Mouse (Mus musculus) lung, adult 18-20 months (tissue): Measurements from ENCODE around the gene Calcoco1.
"Not testable (repeated sequence)": the region's sequence is repeated elsewhere in the genome, so short reads cannot be mapped to it uniquely, and the experiment has no call there.

ENCODE experiments used
- DNase-seq, 2 experiments: peaks; one replicate each; pipeline ENCODE4 v3.0.0; 2022; ENCODE audit warnings: mixed read lengths in 2 of 2

The Calcoco1 gene

DNA sequence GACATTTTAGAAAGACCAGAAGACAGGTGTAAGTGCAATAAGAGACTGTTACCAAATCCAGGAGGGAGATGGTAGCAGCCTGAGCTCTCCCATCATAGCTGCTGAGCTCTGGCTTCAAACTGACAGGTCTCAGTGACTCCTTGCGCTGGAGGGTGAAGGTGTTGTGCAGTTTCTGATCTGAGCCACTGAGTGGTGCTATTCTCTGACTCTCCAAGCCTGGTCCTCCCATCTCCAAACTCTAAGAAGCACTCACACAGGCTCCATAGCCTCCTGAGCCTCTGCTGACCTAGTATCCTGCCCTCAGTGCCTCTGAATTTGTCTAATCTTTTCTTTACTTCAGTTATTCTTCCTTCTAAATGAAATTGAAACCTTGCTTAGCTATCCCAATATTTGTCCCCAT is 38.3 kb downstream of the Calcoco1 start:
- no peak for DNase-seq

DNA sequence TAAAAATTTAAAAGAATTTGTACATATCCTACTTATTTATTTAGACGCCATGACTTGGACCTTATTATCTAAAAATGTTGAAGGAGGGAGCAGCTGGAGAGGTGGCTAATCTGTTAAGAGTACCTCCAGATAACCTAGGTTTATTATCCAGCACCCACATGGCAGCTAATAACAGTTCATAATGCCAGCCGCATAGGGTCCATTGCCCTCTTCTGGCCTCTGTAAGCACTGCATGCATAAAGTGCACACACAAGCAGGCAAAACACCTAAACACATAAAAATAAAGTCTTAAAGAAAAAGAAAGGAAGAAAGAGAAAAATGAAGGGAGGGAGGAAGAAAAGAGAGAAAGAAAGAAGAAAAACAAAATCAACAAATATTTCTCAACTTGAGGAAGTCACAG is 45.6 kb downstream of the Calcoco1 start:
- DNase-seq: no peak

DNA sequence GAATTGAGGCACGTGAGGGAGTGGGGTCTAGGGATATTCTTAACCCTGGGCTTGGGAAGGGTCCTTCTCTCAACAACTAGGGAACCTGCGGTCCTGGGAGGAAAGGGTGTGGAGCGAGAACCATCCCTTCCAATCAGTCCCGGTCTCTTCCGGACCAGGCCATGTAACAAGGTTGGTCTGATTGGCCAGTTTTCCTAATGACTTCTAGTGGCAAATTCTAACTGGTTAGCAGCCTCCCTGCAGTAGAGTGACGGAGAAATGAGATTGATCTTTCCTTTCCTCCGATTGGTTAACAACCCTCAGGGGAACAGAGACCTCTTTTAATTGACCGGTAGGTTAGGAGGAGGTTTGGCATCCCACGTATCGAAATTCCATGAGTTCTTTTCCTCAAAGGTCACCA is 48.4 kb downstream of the Calcoco1 start:
- DNase-seq: peak; percentile 64 to 74

DNA sequence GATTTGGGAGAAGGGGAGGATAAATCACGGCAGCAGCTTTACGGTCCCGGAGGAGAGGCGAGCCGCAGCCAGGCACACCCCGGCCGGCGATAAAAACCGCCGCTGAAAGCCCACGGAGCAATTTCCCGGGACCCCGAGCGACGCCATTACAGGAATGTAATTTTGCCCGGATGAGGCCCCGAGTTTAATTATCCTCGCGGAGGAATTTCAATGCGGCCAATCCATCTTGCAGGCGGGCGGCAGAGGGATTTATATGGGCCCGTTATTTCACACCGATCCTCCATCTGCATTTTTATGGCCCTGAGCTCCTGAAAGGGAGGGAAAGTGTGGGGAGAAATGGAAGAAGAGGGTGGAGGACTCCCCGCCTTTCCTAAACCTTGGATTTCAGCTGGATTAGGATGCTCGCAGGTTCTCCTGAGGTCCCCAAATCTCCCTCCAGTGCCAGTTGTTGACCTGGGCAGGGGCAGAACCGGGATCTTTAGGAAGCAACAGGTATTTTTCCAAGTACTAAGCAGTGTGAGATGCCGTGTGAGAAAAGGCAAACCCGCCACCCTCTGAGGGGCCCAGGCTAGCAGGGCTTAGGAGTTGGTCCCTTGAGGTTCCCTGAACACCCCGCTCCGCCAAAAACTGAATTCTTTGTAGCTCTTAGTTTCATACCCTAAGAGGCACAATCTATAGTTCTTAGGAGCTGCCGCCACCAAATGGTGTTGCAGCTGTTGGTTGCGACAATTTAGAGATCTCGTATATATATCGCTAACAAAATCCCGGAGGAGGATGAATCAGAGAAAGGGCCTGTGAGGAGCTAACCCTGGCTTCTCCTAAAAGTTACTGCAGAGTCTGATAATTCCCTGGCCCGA is 49.5 kb downstream of the Calcoco1 start, which contains the start of gene Atp5g2:
TSS of gene Atp5g2 (minus strand) at position 138 of the 857 bp plus-strand sequence.
- DNase-seq: peak; percentile 28 to 30

- DNase-seq: peak; percentile 87 to 90
Measured at GRCm38 (mm10) chr15:102671721-102672214, 50.2 kb downstream of the Calcoco1 start.

GRCm38 (mm10) chr15:102670767-102671575 is 51.0 kb downstream of the Calcoco1 start:
- peak; percentile 98 for DNase-seq

GRCm38 (mm10) chr15:102670281-102670680 is 51.7 kb downstream of the Calcoco1 start:
- no peak for DNase-seq

GRCm38 (mm10) chr15:102669571-102669970 is 52.4 kb downstream of the Calcoco1 start:
- DNase-seq: no peak

- peak; percentile 39 to 62 for DNase-seq
Measured at GRCm38 (mm10) chr15:102665494-102665893, 56.5 kb downstream of the Calcoco1 start.

GRCm38 (mm10) chr15:102663825-102664224 is 58.2 kb downstream of the Calcoco1 start:
- DNase-seq: no peak

DNA sequence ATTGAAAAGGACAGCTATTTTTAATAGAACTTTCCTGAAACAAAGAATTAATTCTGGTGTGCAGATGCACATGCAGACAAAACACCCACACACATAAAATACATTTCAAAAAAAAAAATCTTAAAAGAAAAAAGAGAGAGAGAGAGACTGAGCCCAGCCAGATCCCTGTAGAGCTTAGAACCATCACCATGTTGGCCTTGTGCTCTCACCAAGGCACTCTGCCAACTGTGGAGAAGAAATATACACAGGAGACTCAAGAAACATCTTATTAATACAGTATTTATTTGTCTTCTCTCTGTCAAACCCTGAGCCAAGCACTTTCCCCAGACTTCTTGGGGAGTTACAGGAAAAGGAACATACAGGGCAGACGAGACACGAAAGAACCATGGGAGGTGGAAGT is 59.4 kb downstream of the Calcoco1 start:
- DNase-seq: not testable (repeated sequence)

DNA sequence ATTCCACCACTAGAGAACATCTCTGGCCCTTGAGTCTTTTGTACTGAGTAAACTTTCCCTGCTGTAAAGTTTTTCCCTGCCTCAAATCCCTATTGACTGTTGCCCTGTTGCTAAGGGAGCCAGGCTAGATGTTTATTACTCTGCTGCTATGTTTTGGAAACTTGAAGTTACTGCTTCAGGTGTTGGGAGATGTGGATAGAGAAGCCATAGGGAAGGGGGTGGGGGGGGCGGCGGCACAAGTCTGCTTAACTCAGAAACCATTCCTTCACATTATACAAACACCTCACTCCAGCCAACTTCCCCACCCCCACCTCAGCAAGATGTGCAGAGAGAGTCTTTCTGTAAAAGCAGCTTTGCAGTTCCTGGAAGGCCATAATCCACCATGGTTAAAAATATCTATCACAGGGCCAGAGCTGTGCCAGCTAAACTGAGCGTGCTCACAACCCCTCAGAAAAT is 64.0 kb downstream of the Calcoco1 start:
- peak in 1 of 2 experiments; percentile 16 for DNase-seq
